Mouse (Mus musculus) MEL (cell line): Measurements from ENCODE around the gene Ephb2.

Experiments
- BHLHE40 ChIP-seq: IDR thresholded peaks from 2 replicates; pipeline ENCODE4 v1.6.1; 2012; ENCODE audit warnings: low read depth, mild to moderate bottlenecking, inconsistent platforms, low read length, improper control_type of control experiment, borderline replicate concordance
- CHD2 ChIP-seq: IDR thresholded peaks from 2 replicates; pipeline ENCODE4 v1.6.1; 2011; ENCODE audit warnings: low read length, improper control_type of control experiment
- CTCF ChIP-seq, 3 experiments: IDR thresholded peaks in 2 of 3; conservative IDR thresholded peaks in 1 of 3; 2 replicates each; pipeline ENCODE4 v1.5.1; 2011 to 2012; ENCODE audit warnings: low read length in 3 of 3, low read depth in 2 of 3, mild to moderate bottlenecking in 2 of 3, improper control_type of control experiment in 1 of 3, inconsistent platforms in 1 of 3, mixed read lengths in 1 of 3, moderate library complexity in 1 of 3; ENCODE audit not compliant: control insufficient read depth in 1 of 3, insufficient read depth in 1 of 3, poor library complexity in 1 of 3, severe bottlenecking in 1 of 3
- GATA1 ChIP-seq: IDR thresholded peaks from 2 replicates; pipeline ENCODE4 v1.6.1; 2011; ENCODE audit warnings: low read depth, low read length, improper control_type of control experiment
- HCFC1 ChIP-seq: IDR thresholded peaks from 2 replicates; pipeline ENCODE4 v1.6.1; 2012; ENCODE audit warnings: low read depth, mild to moderate bottlenecking, inconsistent platforms, low read length, improper control_type of control experiment, moderate library complexity
- POLR2A ChIP-seq, 2 experiments: IDR thresholded peaks; 2 replicates each; pipeline ENCODE4 v1.6.1; 2011 to 2012; ENCODE audit warnings: low read length in 2 of 2, mild to moderate bottlenecking in 2 of 2, control low read depth in 1 of 2, improper control_type of control experiment in 1 of 2, low read depth in 1 of 2, moderate library complexity in 1 of 2; ENCODE audit not compliant: control insufficient read depth in 1 of 2, insufficient read depth in 1 of 2, poor library complexity in 1 of 2
- TBP ChIP-seq: IDR thresholded peaks from 2 replicates; pipeline ENCODE4 v1.8.0; 2011; ENCODE audit warnings: low read depth, low read length, improper control_type of control experiment

DNA sequence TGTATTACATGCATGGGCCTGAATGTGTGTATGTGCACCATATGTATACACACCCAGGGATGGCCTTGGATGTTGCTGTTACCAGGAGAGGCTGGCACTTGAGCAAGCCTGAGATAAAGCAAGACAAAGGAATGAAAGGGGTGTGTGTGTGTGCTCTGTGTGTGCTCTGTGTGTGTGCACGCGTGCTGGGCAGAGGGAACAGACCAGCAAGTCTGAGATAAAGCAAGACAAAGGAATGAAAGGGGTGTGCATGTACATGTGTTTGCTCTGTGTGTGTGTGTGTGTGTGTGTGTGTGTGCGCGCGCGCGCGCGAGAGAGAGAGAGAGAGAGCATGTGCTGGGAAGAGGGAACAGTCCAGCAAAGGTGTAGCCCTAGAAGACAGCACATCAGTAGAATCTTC lies 125.4 kb downstream of the Ephb2 start:
- TF ChIP-seq GATA1, result no peak
- no peak for TF ChIP-seq HCFC1
- TF ChIP-seq CTCF (IDR thresholded peaks at IDR 0.05 in 2 of 3, conservative IDR thresholded peaks at IDR 0.05 in 1 of 3; ENCODE audit: control insufficient read depth in 1 of 3, insufficient read depth in 1 of 3, low read depth in 2 of 3, low read length in 3 of 3, poor library complexity in 1 of 3, severe bottlenecking in 1 of 3), result no peak
- no peak for TF ChIP-seq POLR2A (IDR thresholded peaks at IDR 0.05; ENCODE audit: control insufficient read depth in 1 of 2, insufficient read depth in 1 of 2, low read depth in 1 of 2, low read length in 2 of 2, poor library complexity in 1 of 2)
- no peak for TF ChIP-seq BHLHE40
- TF ChIP-seq TBP, result no peak
- TF ChIP-seq CHD2, result no peak
